Mouse (Mus musculus) monocyte, adult 5-6 weeks (primary cell): Measurements from ENCODE around the gene Hpn. TPM values are rescaled to one million over a fixed set of nuclear protein-coding genes. Genes with fewer than 3 reads are reported as not detected.

Experiments
- ATAC-seq: fragments of 153-309, 156-312 bp; replicated peaks from 2 replicates; pipeline ENCODE4 v1.8.0; 2017; ENCODE audit warnings: mild to moderate bottlenecking; ENCODE audit not compliant: low TSS enrichment, insufficient number of reproducible peaks, severe bottlenecking, poor library complexity, low FRiP score
- total RNA-seq: library from RNA; stranded (forward); fragments of 200-1000, 200-491, 200-594 nt; gene quantifications from 3 replicates; pipeline ENCODE4 v1.2.3, GENCODE M21; 2017

The Hpn gene
- total RNA-seq, 1 experiment from 2014 or later = 0.57 TPM

GRCm38 (mm10) chr7:31089721-31090120, 25.4 kb downstream of the Hpn start:
- ATAC-seq = peak; percentile 79

- ATAC-seq = no peak
These were observed 26.9 kb downstream of the Hpn start for GRCm38 (mm10) chr7:31088206-31088605.

- no peak for ATAC-seq
These were observed 27.8 kb downstream of the Hpn start for GRCm38 (mm10) chr7:31087262-31087661.

GRCm38 (mm10) chr7:31086175-31086755, 28.8 kb downstream of the Hpn start:
- peak; percentile 57 for ATAC-seq

GRCm38 (mm10) chr7:31085171-31085570, 29.9 kb downstream of the Hpn start:
- ATAC-seq = no peak

- ATAC-seq = no peak
These were observed 30.9 kb downstream of the Hpn start for GRCm38 (mm10) chr7:31084140-31084539.

- no peak for ATAC-seq
These were observed 32.1 kb downstream of the Hpn start for GRCm38 (mm10) chr7:31082831-31083588.

GRCm38 (mm10) chr7:31082106-31082505, 33.0 kb downstream of the Hpn start:
- ATAC-seq = no peak

GRCm38 (mm10) chr7:31081106-31081505, 34.0 kb downstream of the Hpn start:
- ATAC-seq = no peak

- ATAC-seq = no peak
These were observed 34.5 kb downstream of the Hpn start for GRCm38 (mm10) chr7:31080611-31081010.

GRCm38 (mm10) chr7:31079670-31080069, 35.4 kb downstream of the Hpn start:
- ATAC-seq = no peak

GRCm38 (mm10) chr7:31077885-31078445, 37.1 kb downstream of the Hpn start:
- ATAC-seq = peak; percentile 61

GRCm38 (mm10) chr7:31077470-31077869, 37.6 kb downstream of the Hpn start:
- no peak for ATAC-seq

- no peak for ATAC-seq
These were observed 38.6 kb downstream of the Hpn start, which contains the start of gene Fxyd3 for GRCm38 (mm10) chr7:31076492-31076891. Gene Fxyd3, minus strand, starts transcription at chr7:31076704.

- ATAC-seq = no peak
These were observed 40.4 kb downstream of the Hpn start for GRCm38 (mm10) chr7:31074713-31075069.

GRCm38 (mm10) chr7:31074061-31074712, 40.9 kb downstream of the Hpn start:
- ATAC-seq = no peak

GRCm38 (mm10) chr7:31073546-31073945, 41.5 kb downstream of the Hpn start:
- ATAC-seq = no peak

GRCm38 (mm10) chr7:31072326-31072725, 42.8 kb downstream of the Hpn start:
- no peak for ATAC-seq

GRCm38 (mm10) chr7:31070324-31070723, 44.8 kb downstream of the Hpn start:
- no peak for ATAC-seq

- ATAC-seq = no peak
These were observed 45.6 kb downstream of the Hpn start for GRCm38 (mm10) chr7:31069491-31069890.
